Mouse (Mus musculus) C2C12 (cell line): ENCODE data around the gene Fcho2. TPM values are rescaled to one million over a fixed set of nuclear protein-coding genes. Genes with fewer than 3 reads are reported as not detected.

ENCODE experiments used
- H3K27me3 ChIP-seq: one replicate; pipeline ENCODE4 v1.6.1; 2011; ENCODE audit not compliant: control insufficient read depth, insufficient read depth, insufficient read length
- H3K36me3 ChIP-seq: one replicate; pipeline ENCODE4 v1.6.1; 2011; ENCODE audit not compliant: control insufficient read depth, insufficient read depth
- H3K4me3 ChIP-seq: one replicate; pipeline ENCODE4 v1.5.1; 2011; ENCODE audit warnings: mild to moderate bottlenecking, control low read depth; ENCODE audit not compliant: poor library complexity, insufficient read depth, severe bottlenecking
- H3K79me2 ChIP-seq: one replicate; pipeline ENCODE4 v1.6.1; 2011; ENCODE audit not compliant: control insufficient read depth, insufficient read depth
- H3K79me3 ChIP-seq: one replicate; pipeline ENCODE4 v1.6.1; 2011; ENCODE audit warnings: low read depth, control low read depth
- H3ac ChIP-seq: one replicate; pipeline ENCODE3; 2011; ENCODE audit warnings: low read depth; ENCODE audit not compliant: control insufficient read depth, insufficient read length
- CEBPB ChIP-seq: IDR thresholded peaks from one replicate; pipeline ENCODE4 v1.6.1; 2011; ENCODE audit warnings: low read depth, mild to moderate bottlenecking, control low read depth, moderate library complexity
- CTCF ChIP-seq: IDR thresholded peaks from one replicate; pipeline ENCODE4 v1.5.1; 2011; ENCODE audit not compliant: control insufficient read depth, insufficient read depth, insufficient read length
- FOSL1 ChIP-seq: IDR thresholded peaks from one replicate; pipeline ENCODE4 v1.8.0; 2011; ENCODE audit warnings: mild to moderate bottlenecking, low read length; ENCODE audit not compliant: poor library complexity, insufficient read depth, severe bottlenecking
- MAX ChIP-seq: IDR thresholded peaks from one replicate; pipeline ENCODE4 v1.6.1; 2011; ENCODE audit warnings: mild to moderate bottlenecking, control low read depth
- MYOD1 ChIP-seq: IDR thresholded peaks from one replicate; pipeline ENCODE4 v1.6.1; 2011; ENCODE audit warnings: low read depth; ENCODE audit not compliant: control insufficient read depth, insufficient read length
- MYOG ChIP-seq: IDR thresholded peaks from one replicate; pipeline ENCODE4 v1.6.1; 2011; ENCODE audit not compliant: control insufficient read depth, insufficient read length; ENCODE audit errors: extremely low read depth
- USF1 ChIP-seq: IDR thresholded peaks from one replicate; pipeline ENCODE4 v1.6.1; 2011; ENCODE audit warnings: low read depth, mild to moderate bottlenecking, control low read depth, moderate library complexity
- polyA plus RNA-seq: library from polyadenylated mRNA; unstranded; fragments of >200 nt; fragmentation: generic; extraction: Trizol; gene quantifications from one replicate; pipeline ENCODE4 v1.2.1, GENCODE M21; 2012; ENCODE audit warnings: missing spikeins

Fcho2 gene
- polyA plus RNA-seq, 1 experiment = 3.1 TPM

DNA sequence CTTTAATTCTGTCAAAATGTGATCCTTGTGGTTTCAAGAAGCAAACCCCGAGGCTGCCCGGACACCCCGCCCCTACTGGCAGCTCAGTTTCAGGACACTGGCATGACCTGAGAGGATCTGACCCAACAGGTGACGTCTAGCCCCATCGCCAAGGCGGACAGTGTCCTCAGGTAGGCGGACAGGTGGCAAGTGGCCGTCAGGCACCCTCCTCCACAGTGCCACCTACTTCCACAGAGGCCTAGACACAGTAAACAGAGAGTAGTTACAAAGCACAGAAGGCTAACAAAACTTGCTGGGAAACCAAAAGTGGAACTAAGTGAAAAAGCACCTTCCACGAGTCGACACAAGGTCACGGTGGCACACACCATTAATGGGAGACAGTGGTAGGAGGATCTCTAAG, 121.9 kb downstream of the Fcho2 start:
- Histone ChIP-seq H3K4me3 (no peak overlapping the region), H3K27me3 (no peaks in the 10 kb centered on the region), H3K79me2 (peaks cover 35% of the 10 kb centered on the region), H3ac (peak overlapping the region; percentile 0), H3K36me3 (peaks cover under 1% of the 10 kb centered on the region), H3K79me3 (peaks cover 22% of the 10 kb centered on the region)
- TF ChIP-seq MYOD1 (no peak), FOSL1 (no peak), MYOG (no peak), CEBPB (no peak), MAX (no peak), CTCF (no peak), USF1 (no peak)

DNA sequence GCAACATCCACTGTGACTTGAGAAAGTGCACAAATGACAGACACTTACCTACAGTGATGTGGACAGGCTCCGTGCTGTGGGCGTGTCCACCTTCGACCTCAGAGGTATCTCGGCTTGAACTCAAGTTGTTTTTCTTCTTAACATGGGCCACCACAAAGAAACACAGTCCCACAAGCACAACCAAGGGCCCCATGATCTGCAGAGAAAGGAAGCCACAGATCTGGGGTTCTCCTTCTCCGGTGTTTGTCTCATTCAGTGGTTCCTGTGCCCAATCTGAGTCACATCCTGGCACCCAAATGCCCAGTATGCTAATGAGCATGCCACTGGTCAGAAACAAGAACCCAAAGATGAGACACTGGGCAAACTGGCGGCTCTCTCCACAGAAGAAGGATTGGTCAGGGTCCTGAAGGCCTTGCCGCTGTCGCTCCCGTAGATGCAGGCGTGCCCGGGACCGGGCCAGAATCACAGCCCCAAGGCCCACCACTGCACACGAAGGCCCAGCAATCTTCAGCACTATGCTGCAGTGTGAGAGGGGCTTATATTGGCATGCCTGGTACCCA, 123.2 kb downstream of the Fcho2 start:
- TF ChIP-seq CTCF = no peak
- TF ChIP-seq MYOG = no peak
- TF ChIP-seq CEBPB = no peak
- peak; percentile 35 for TF ChIP-seq MAX
- TF ChIP-seq MYOD1 = no peak
- TF ChIP-seq FOSL1 = peak; percentile 34
- peak overlapping the region; percentile 34 for H3K4me3 ChIP-seq
- H3K36me3 ChIP-seq = peaks cover 8% of the 10 kb centered on the region
- peak overlapping the region; percentile 60 for H3ac ChIP-seq
- H3K79me2 ChIP-seq = peaks cover 41% of the 10 kb centered on the region
- no peaks in the 10 kb centered on the region for H3K27me3 ChIP-seq
- peaks cover 24% of the 10 kb centered on the region for H3K79me3 ChIP-seq

DNA sequence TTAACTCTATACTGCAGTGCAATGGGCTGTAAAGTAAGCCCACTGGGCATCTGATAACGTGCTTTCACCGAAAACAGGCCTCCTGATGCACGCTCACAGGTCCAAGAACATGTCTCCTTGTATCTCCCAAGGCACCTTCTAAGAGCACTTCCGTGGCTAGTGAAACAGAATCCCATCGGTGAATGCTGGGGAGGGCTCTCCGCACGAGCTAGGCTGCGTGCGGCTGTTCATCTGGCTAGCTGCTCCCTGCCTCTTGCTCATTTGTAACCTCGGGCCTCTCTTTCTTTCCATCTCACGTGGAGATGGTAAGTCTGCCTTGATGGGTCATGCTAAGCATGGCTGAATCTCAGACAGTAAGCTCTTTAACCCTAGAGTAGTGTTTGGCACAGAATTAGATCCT, 124.4 kb downstream of the Fcho2 start:
- peak overlapping the region; percentile 34 for H3K4me3 ChIP-seq
- peaks cover 41% of the 10 kb centered on the region for H3K79me2 ChIP-seq
- TF ChIP-seq CEBPB (no peak), MYOG (no peak), USF1 (no peak), CTCF (no peak), MYOD1 (no peak), FOSL1 (no peak), MAX (no peak)
- no peaks in the 10 kb centered on the region for H3K27me3 ChIP-seq
- peaks cover 11% of the 10 kb centered on the region for H3K36me3 ChIP-seq
- H3ac ChIP-seq = no peak overlapping the region
- peaks cover 24% of the 10 kb centered on the region for H3K79me3 ChIP-seq

DNA sequence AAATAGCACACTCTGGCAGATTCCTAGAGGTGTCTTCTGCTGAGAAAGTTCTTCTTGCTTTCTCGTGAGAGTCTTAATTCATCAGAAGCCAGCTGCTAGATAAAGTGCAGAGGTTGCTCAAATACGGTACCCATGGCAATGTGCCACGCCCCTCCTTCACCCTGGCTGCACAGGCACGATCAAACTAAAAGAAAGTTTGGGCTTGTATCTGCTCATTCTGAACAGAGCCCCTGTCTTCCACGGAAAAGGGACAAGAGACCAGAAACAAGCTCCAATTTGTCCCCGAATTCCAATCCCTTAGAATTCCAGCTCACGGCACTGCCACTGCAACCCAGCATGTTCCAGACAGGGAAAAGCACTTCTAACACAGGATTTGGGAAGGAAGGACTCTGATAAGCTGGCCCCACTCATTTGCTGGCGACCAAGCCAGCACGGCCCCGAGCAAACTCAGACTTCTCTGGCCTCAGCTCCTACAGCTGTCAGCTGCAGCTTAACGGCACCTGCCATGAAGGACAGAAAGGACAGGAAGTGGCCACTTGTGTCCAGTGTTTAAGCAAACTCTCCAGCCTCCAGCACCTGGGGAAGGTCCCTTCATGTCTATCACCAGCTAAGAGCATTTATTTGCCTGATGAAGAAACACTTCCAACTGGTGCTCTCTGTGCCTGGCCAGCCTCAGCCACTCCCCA, 125.5 kb downstream of the Fcho2 start:
- no peaks in the 10 kb centered on the region for H3K27me3 ChIP-seq

DNA sequence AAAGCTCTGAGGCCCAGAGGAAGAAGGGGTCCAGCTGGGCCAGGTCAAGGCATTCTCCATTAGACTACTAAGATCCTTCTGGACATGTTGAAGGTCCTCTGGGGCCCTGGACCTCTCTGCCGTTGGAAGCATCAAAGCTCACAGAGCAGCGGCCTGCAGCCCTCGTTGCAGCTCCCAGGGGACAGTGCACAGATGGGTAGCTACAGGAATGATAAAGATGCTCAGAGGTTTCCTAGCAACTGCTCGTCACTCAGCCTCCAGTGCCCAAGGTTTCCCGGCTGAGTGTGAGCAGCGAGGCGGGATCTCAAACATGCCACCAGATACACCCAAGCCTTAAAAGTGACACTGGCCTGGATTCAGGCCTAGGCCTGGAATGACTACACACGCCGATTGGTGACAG, 127.3 kb downstream of the Fcho2 start:
- Histone ChIP-seq H3ac (no peak overlapping the region), H3K36me3 (peaks cover 11% of the 10 kb centered on the region), H3K27me3 (no peaks in the 10 kb centered on the region), H3K79me3 (peaks cover 24% of the 10 kb centered on the region), H3K4me3 (no peak overlapping the region), H3K79me2 (peaks cover 41% of the 10 kb centered on the region)
- no peak for TF ChIP-seq MYOG
- no peak for TF ChIP-seq MAX
- TF ChIP-seq FOSL1 = no peak
- no peak for TF ChIP-seq CEBPB
- TF ChIP-seq MYOD1 = no peak
- no peak for TF ChIP-seq CTCF
- TF ChIP-seq USF1 = no peak

More for the DNA sequence above, 125.5 kb downstream of the Fcho2 start:
- Histone ChIP-seq H3K79me3 (peaks cover 24% of the 10 kb centered on the region), H3K4me3 (peak overlapping the region; percentile 34), H3K79me2 (peaks cover 41% of the 10 kb centered on the region), H3ac (no peak overlapping the region), H3K36me3 (peaks cover 11% of the 10 kb centered on the region)
- no peak for TF ChIP-seq MAX
- TF ChIP-seq CTCF = no peak
- no peak for TF ChIP-seq USF1
- TF ChIP-seq MYOD1 = no peak
- TF ChIP-seq FOSL1 = no peak
- no peak for TF ChIP-seq MYOG
- no peak for TF ChIP-seq CEBPB
